Mouse (Mus musculus): ENCODE results near the gene Adamts10.

DNA sequence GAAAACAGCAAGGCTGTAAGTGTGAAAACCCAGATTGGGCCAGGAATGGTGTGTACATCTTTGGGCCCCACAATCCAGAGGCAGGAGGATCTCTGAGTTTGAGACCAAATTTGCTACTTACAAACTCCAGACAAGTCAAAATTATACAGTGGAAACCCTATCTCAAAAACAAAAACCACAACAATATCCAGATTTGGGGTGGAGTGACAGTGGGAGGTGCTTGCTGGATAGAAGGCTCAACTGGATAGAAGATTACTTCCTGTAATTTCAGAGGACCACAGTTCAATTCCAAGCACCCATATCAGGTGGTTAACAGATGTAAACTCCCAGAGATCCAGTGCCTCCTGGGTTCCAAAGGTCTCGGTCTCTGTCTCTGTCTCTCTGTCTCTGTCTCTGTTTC is 30.5 kb downstream of the Adamts10 start:
- TF ChIP-seq POLR2A (IDR thresholded peaks at IDR 0.05; ENCODE audit: insufficient read depth, low read depth, low read length): no peak
- no peak for TF ChIP-seq CTCF (IDR thresholded peaks at IDR 0.05; ENCODE audit: insufficient read depth, low read depth, low read length)

Measured in olfactory bulb, adult 2 months (tissue).